Mouse (Mus musculus): ENCODE results near the gene Kit. TPM values are rescaled to one million over a fixed set of nuclear protein-coding genes. Genes with fewer than 3 reads are reported as not detected.

The Kit gene
- polyA plus RNA-seq, 1 experiment: 9.8 TPM

DNA sequence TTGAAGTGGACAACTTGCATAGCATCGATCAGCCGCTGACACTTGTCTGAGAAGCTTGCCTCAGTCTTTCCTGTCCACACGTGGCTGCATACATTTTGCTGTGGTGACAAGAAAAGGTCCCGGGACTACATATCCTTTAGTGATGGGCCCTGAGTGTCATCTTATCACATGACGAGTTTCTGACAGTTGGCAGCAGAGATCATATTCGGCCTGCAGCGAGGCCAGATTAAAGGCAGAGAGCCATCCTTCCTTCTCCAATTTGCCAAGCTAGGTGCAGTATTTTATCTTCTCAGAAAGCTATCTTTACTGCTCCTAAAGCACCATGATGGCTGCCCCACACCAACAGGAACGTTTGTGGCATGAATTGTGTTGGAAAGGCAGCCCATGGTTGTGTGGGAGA, 127.4 kb downstream of the Kit start:
- Histone ChIP-seq H3K4me3 (ENCODE audit: low read depth, low read length) (no peak overlapping the region), H3K27ac (ENCODE audit: insufficient read depth, low read depth, low read length) (no peak overlapping the region), H3K36me3 (ENCODE audit: control insufficient read depth, insufficient read depth, low read length) (no peaks in the 10 kb centered on the region), H3K27me3 (ENCODE audit: control insufficient read depth, insufficient read depth, low read length) (no peaks in the 10 kb centered on the region), H3K4me1 (ENCODE audit: control insufficient read depth, insufficient read depth, insufficient read length, low read length) (no peaks in the 10 kb centered on the region)
- WGBS: 80% methylated on average over 8 of the region's 8 CpGs
- TF ChIP-seq CTCF (IDR thresholded peaks at IDR 0.05; ENCODE audit: extremely low read depth, insufficient read length, insufficient replicate concordance, low read depth, low read length) (no peak), POLR2A (IDR thresholded peaks at IDR 0.05; ENCODE audit: low read depth, low read length) (no peak)

DNA sequence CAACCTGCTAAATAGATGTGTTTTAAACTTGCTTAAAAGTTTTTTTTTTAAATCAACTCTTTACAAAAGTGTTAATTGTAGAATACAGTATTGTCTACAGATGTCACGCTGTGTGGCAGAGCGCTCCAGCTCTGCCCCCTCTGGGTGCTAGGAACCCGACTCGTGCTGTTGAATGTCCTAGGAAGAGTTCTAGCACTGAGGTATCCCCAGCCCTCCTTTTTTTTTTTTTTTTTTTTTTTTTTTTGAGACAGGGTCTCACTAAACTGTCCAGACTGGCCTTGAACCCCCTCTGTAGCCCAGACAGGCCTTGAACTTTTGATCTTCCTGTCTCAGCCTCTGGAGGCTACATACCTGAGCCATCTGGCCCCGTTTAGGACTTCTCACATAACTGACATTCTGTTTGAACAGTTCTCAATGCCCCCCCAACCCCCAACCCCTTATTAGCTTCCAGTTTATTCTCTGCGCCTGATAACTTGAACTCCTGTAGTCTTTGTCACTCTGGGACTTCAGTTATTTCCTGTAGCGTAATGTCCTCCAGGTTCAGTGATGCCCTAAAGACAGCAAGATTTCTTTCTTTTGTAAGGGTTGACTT, 130.0 kb downstream of the Kit start:
- no peak overlapping the region for H3K27ac ChIP-seq (ENCODE audit: insufficient read depth, low read depth, low read length)
- no peak overlapping the region for H3K4me3 ChIP-seq (ENCODE audit: low read depth, low read length)
- no peaks in the 10 kb centered on the region for H3K4me1 ChIP-seq (ENCODE audit: control insufficient read depth, insufficient read depth, insufficient read length, low read length)
- 84% methylated on average over 7 of the region's 7 CpGs for WGBS
- H3K27me3 ChIP-seq (ENCODE audit: control insufficient read depth, insufficient read depth, low read length): no peaks in the 10 kb centered on the region
- no peaks in the 10 kb centered on the region for H3K36me3 ChIP-seq (ENCODE audit: control insufficient read depth, insufficient read depth, low read length)
- TF ChIP-seq CTCF (IDR thresholded peaks at IDR 0.05; ENCODE audit: extremely low read depth, insufficient read length, insufficient replicate concordance, low read depth, low read length) (no peak), POLR2A (IDR thresholded peaks at IDR 0.05; ENCODE audit: low read depth, low read length) (no peak)

DNA sequence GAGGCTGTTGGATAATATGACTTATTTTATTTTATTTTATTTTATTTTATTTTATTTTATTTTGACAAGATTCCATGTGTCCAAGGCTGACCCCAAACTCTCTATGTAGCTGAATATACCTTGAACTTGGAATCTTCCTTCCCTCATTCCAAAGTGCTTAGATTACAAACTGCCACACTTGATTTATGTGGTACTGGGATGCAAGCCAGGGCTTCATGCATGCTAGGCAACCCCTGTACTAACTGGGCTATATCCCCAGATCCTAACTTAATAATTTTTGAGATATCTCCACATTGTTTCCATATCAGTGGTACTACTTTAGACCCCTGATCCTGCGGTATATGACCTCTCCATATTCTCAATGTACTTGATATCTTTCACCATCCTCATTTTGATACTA, 130.7 kb downstream of the Kit start:
- H3K4me3 ChIP-seq (ENCODE audit: low read depth, low read length): no peak overlapping the region
- H3K27me3 ChIP-seq (ENCODE audit: control insufficient read depth, insufficient read depth, low read length): no peaks in the 10 kb centered on the region
- no peaks in the 10 kb centered on the region for H3K4me1 ChIP-seq (ENCODE audit: control insufficient read depth, insufficient read depth, insufficient read length, low read length)
- no peak for TF ChIP-seq CTCF (IDR thresholded peaks at IDR 0.05; ENCODE audit: extremely low read depth, insufficient read length, insufficient replicate concordance, low read depth, low read length)
- no peak for TF ChIP-seq POLR2A (IDR thresholded peaks at IDR 0.05; ENCODE audit: low read depth, low read length)
- 87% methylated on average over 1 of the region's 1 CpGs for WGBS
- H3K27ac ChIP-seq (ENCODE audit: insufficient read depth, low read depth, low read length): no peak overlapping the region
- H3K36me3 ChIP-seq (ENCODE audit: control insufficient read depth, insufficient read depth, low read length): no peaks in the 10 kb centered on the region
